9 mouse cellular contexts compared by ENCODE assay signal in the genomic region with DNA sequence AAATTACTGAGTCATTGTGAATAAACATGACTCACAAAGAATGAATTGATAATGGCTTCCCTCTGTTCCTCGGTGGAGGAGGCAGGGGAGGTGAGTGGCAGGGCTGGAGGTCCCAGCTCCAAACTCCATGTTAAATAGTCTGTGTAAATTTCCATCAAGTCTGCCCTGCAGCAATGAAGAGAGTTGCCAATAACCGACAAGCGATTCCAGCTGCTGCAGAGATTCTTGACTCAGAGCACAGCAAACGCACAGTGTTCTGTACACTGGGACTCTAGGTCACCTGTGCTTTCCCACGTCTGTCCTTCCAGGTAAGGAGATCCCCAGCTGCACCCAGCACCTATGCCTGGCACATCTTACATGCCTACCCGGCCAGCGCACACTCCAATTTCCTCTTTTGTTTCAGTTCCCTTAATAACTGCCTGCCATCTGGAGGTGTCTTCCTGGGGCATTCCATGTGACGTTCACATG. TPM values are rescaled to one million over a fixed set of nuclear protein-coding genes. Genes with fewer than 3 reads are reported as not detected.
DNase-seq lines count a peak whose midpoint lies in the region; ATAC-seq and TF ChIP-seq lines count a peak whose summit lies in the region.
"Had no signal": no experiment of that assay in that cellular context is flagged by ENCODE, and none has a peak within 500 bp of the region (broad histone marks: within the 10 kb centered on the region; RNA-seq: fewer than 3 reads in every experiment).

No protein-coding gene starts in this region.

- no peaks in the 10 kb centered on the region for H3K4me1 ChIP-seq in intestine, embryonic 15.5 days (replicated peaks)
- no peaks in the 10 kb centered on the region for H3K4me1 ChIP-seq in intestine, postnatal 0 days (replicated peaks; ENCODE audit: control insufficient read depth, insufficient read depth, low read length)
- H3K4me1 ChIP-seq in limb, embryonic 13.5 days = peaks cover 14% of the 10 kb centered on the region
- H3K4me1 ChIP-seq: heart, embryonic 13.5 days had no signal

- DNase-seq in 416B (ENCODE audit: low read depth) = peak; percentile 24
- DNase-seq in c-Kit-positive CD71-negative TER-119-negative erythroid progenitor cells, embryonic 14.5 days (ENCODE audit: low read depth) = peak; percentile 20
- no peak for DNase-seq in embryo, embryonic 11 days
- DNase-seq in adrenal gland, postnatal 36 days = no peak
- no peak for DNase-seq in urinary bladder, postnatal 25 days (ENCODE audit: low spot score)

- peak; percentile 67 for ATAC-seq in intestine, embryonic 15.5 days
- no peak for ATAC-seq in intestine, postnatal 0 days
- ATAC-seq in limb, embryonic 13.5 days (ENCODE audit: low FRiP score, low read depth) = peak; percentile 69

- H3K9me3 ChIP-seq in intestine, embryonic 15.5 days = no peaks in the 10 kb centered on the region
- no peaks in the 10 kb centered on the region for H3K9me3 ChIP-seq in intestine, postnatal 0 days (ENCODE audit: control insufficient read depth)
- H3K9me3 ChIP-seq in limb, embryonic 13.5 days = no peaks in the 10 kb centered on the region
- H3K9me3 ChIP-seq: heart, embryonic 13.5 days had no signal

- no peak for TF ChIP-seq CTCF in intestine, postnatal 0 days (IDR thresholded peaks at IDR 0.05; ENCODE audit: low read depth)

- no peak overlapping the region for H3K4me3 ChIP-seq in intestine, embryonic 15.5 days (replicated peaks)
- no peak overlapping the region for H3K4me3 ChIP-seq in intestine, postnatal 0 days (ENCODE audit: low read depth, low read length)
- H3K4me3 ChIP-seq in limb, embryonic 13.5 days = no peak overlapping the region
- H3K4me3 ChIP-seq: heart, embryonic 13.5 days had no signal

- H3K36me3 ChIP-seq in intestine, embryonic 15.5 days = peaks cover 3% of the 10 kb centered on the region; the same call in 1 of the 2 replicates
- H3K36me3 ChIP-seq in intestine, postnatal 0 days (ENCODE audit: control insufficient read depth, insufficient read depth) = peaks cover 11% of the 10 kb centered on the region; the same call in 1 of the 2 replicates
- peaks cover 40% of the 10 kb centered on the region for H3K36me3 ChIP-seq in limb, embryonic 13.5 days

- H3K9ac ChIP-seq in intestine, embryonic 15.5 days = no peak overlapping the region
- no peak overlapping the region for H3K9ac ChIP-seq in intestine, postnatal 0 days (ENCODE audit: low read depth, low read length)
- no peak overlapping the region for H3K9ac ChIP-seq in limb, embryonic 13.5 days
- H3K9ac ChIP-seq: heart, embryonic 13.5 days had no signal

- no peak overlapping the region for H3K27ac ChIP-seq in intestine, embryonic 15.5 days
- H3K27ac ChIP-seq in intestine, postnatal 0 days (ENCODE audit: low read depth, low read length) = no peak overlapping the region
- H3K27ac ChIP-seq in limb, embryonic 13.5 days = peak overlapping the region; percentile 79
- H3K27ac ChIP-seq: heart, embryonic 13.5 days had no signal

- 78% methylated on average over 8 of the region's 8 CpGs for WGBS in intestine, embryonic 15.5 days
- 81% methylated on average over 8 of the region's 8 CpGs for WGBS in intestine, postnatal 0 days
- WGBS in limb, embryonic 13.5 days = 53% methylated on average over 8 of the region's 8 CpGs

- no peaks in the 10 kb centered on the region for H3K27me3 ChIP-seq in intestine, embryonic 15.5 days (replicated peaks)
- no peaks in the 10 kb centered on the region for H3K27me3 ChIP-seq in intestine, postnatal 0 days (replicated peaks; ENCODE audit: control insufficient read depth, insufficient read depth, low read length)
- H3K27me3 ChIP-seq in limb, embryonic 13.5 days = no peaks in the 10 kb centered on the region
- H3K27me3 ChIP-seq: heart, embryonic 13.5 days had no signal

- no peak overlapping the region for H3K4me2 ChIP-seq in intestine, embryonic 15.5 days (replicated peaks)
- H3K4me2 ChIP-seq in intestine, postnatal 0 days (replicated peaks; ENCODE audit: low read depth) = no peak overlapping the region
- no peak overlapping the region for H3K4me2 ChIP-seq in limb, embryonic 13.5 days (replicated peaks)
- H3K4me2 ChIP-seq: heart, embryonic 13.5 days had no signal

RNA-seq across cellular contexts. Expression of a gene that starts 44.3 kb away (rescaled TPM):
- polyA plus RNA-seq in intestine, embryonic 15.5 days (2015; fragmentation: Nextera tagmentation; extraction: Ambion mirVana) = 19.8 and 20.8 TPM in 2 replicates
- polyA plus RNA-seq in intestine, postnatal 0 days (2015; fragmentation: Nextera tagmentation; extraction: Ambion mirVana) = 8.3 and 9.7 TPM in 2 replicates
- 12.3 and 12.8 TPM in 2 replicates for polyA plus RNA-seq in limb, embryonic 13.5 days (2015; fragmentation: Nextera tagmentation; extraction: Ambion mirVana)
- total RNA-seq in adrenal gland, postnatal 36 days (2021) = 10 to 100 TPM; 20.9 to 23.5 TPM

Comparison
In these comparisons a context has a peak if more than half of its experiments do, and no peak if none do; other contexts are left out.
1. DNase-seq: peak in 416B (single experiment) and c-Kit-positive CD71-negative TER-119-negative erythroid progenitor cells, embryonic 14.5 days (single experiment); none in embryo, embryonic 11 days (single experiment), adrenal gland, postnatal 36 days (0 of 2) and urinary bladder, postnatal 25 days (single experiment).